Mouse (Mus musculus) megakaryocyte-erythroid progenitor cell, adult 5 weeks (primary cell): Measurements from ENCODE around the gene Wasf2. TPM values are rescaled to one million over a fixed set of nuclear protein-coding genes. Genes with fewer than 3 reads are reported as not detected.

Experiments used
- polyA plus RNA-seq: library from polyadenylated mRNA; stranded (reverse); fragments of >175 nt; gene quantifications from 2 replicates; pipeline ENCODE4 v1.2.3, GENCODE M21; 2012

The Wasf2 gene
- polyA plus RNA-seq, result 101 and 104 TPM in 2 replicates

DNA sequence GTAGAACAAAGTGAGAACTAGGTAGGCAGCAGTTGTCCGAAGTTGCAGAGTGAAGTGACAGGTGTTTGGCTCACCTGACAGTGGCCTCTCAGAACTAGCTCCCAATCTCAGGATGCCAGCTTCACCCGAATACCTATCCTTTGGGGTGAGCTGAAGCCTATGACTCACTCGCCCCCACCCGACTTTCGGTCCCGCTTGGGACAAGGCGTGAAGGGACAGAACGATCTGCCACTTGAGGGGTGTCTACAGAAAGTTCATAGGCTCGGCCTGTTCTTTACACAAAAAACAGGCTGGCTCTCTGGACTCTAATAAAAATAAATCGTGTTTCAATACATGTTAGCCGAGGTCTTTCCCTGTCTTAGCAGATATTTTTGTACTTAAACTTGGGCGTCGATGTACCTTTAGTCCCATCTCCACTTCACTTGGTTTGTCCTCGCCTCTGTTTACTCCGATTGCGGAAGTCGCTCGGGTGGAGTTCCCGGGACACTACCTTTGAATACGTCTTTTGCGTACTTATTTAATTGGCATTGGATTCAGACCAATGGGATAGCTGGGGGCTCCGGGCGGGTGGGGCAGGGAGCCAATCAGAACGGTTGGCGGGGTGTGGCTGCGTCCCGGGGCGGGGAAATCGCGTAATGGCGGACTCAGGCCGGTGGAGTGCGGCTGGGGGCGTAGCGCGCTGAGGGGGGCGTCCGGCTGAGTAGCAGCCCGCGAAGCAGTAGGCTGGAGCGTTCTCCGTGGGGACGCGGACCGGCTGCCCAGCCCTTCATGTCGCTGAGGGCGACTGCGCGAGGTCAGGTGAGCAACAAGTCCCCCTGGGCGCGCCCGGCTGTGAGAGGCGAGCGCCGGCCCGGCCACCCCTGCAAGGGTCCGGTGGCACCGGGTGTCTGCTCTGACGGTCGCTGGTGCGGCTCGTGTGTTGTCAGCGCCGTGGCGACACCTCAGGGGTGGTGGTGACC lies at the start of gene Wasf2:
TSS of gene Wasf2 (plus strand) at position 575 of the 959 bp plus-strand sequence.

DNA sequence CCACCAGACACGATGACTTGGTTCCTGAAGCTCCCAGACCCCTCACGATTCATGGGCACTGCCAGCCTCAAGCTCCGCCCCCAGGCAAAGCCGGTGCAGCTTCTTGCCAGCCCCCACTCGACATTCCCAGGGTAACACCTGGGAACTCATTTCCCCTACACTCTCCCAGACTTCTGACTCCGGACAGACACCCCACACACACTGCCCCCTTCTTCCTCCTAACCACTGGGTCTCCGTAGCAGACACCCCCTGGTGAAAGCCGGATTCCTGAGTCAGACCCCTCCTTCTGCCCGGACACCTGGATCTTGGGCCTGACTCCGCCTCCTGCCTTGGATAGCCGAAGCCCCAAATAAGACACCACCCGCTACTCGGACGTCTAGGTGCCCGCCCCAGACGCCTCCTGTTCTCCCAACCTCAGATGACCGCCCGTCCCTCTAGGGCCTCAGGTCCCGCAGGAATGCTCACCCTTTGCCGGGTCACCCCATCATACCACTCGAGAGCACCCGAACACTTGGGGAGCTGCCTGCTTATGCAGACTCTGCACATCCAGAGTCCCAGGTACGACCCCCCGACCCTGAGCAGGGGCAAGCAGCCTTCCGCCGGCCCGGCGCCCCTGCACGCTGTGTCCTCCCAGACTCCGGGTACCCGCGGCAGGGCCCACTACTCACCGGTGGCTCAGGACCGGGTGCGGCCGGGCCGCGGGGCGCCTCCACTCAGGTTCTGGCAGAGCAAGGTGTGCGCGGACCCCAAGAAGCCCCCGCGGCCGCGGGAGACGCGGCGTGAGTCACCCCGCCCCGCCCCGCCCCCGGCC lies 81.7 kb downstream of the Wasf2 start, which contains the start of the genes Cd164l2 and Gpr3:
TSS of gene Cd164l2 (plus strand) at position 381 of the 811 bp plus-strand sequence.
TSS of gene Gpr3 (minus strand) at position 786 of the 811 bp plus-strand sequence.

GRCm38 (mm10) chr4:133240490-133240921 lies 110.2 kb downstream of the Wasf2 start, which contains the start of gene Map3k6:
Gene Map3k6, plus strand, starts transcription at chr4:133240818.

Other genes with a start within 250 kb of the Wasf2 start
- 5.6 and 6.6 TPM in 2 replicates for gene Stx12, start 246.0 kb upstream of the Wasf2 start, polyA plus RNA-seq
- 14.3 and 14.6 TPM in 2 replicates for gene Fam76a, start 207.9 kb upstream of the Wasf2 start, polyA plus RNA-seq
- 2.4 and 3.1 TPM in 2 replicates for gene Fgr, start 156.4 kb upstream of the Wasf2 start, polyA plus RNA-seq
- gene Ahdc1, start 119.2 kb upstream of the Wasf2 start, polyA plus RNA-seq, result 35.9 and 53.6 TPM in 2 replicates
- gene Cd164l2, start 81.6 kb downstream of the Wasf2 start, polyA plus RNA-seq, result 0.18 and 1.2 TPM in 2 replicates
- 0.52 and 0.77 TPM in 2 replicates for gene Gpr3, start 82.0 kb downstream of the Wasf2 start, polyA plus RNA-seq
- 17.8 and 27.8 TPM in 2 replicates for gene Map3k6, start 110.3 kb downstream of the Wasf2 start, polyA plus RNA-seq
- 19.2 TPM in 2 replicates for gene Sytl1, start 132.6 kb downstream of the Wasf2 start, polyA plus RNA-seq
- 35.7 and 45.4 TPM in 2 replicates for gene Tmem222, start 147.3 kb downstream of the Wasf2 start, polyA plus RNA-seq
- 97.5 and 98.3 TPM in 2 replicates for gene Wdtc1, start 223.0 kb downstream of the Wasf2 start, polyA plus RNA-seq
- gene Slc9a1, start 239.2 kb downstream of the Wasf2 start, polyA plus RNA-seq, result 62.5 and 66.4 TPM in 2 replicates